Mouse (Mus musculus): ENCODE measurements around the gene Mctp2. TPM values are rescaled to one million over a fixed set of nuclear protein-coding genes. Genes with fewer than 3 reads are reported as not detected.

The Mctp2 gene
- 4.6 and 4.8 TPM in 2 replicates for polyA plus RNA-seq (2011; ENCODE audit: insufficient read depth, insufficient read length, low read depth, missing spikeins)

GRCm38 (mm10) chr7:72306382-72306841, at the start of gene Mctp2:
Gene Mctp2 (minus strand): TSS chr7:72306608.
- H3K9me3 ChIP-seq (replicated peaks; ENCODE audit: control insufficient read depth, insufficient read depth, low read length, poor library complexity, severe bottlenecking), result no peaks in the 10 kb centered on the region
- TF ChIP-seq EP300 (IDR thresholded peaks at IDR 0.05; ENCODE audit: insufficient read depth, low read depth, low read length) (no peak), POLR2A (IDR thresholded peaks at IDR 0.05; ENCODE audit: insufficient read depth, low read length) (peak; percentile 39), CTCF (IDR thresholded peaks at IDR 0.05; ENCODE audit: low read depth, low read length) (no peak)
- H3K9ac ChIP-seq (ENCODE audit: low read depth, poor library complexity, severe bottlenecking), result peak within 1 kb of the TSS; percentile 52
- no peaks in the 10 kb centered on the region for H3K36me3 ChIP-seq (ENCODE audit: control insufficient read depth, insufficient read depth, low read length, poor library complexity, severe bottlenecking)
- H3K4me3 ChIP-seq (ENCODE audit: low read depth, low read length), result peak within 1 kb of the TSS; percentile 77
- H3K27me3 ChIP-seq (ENCODE audit: control insufficient read depth, insufficient read depth, low read length, poor library complexity, severe bottlenecking), result no peaks in the 10 kb centered on the region
- H3K4me1 ChIP-seq (ENCODE audit: control insufficient read depth, insufficient read depth, low read length), result no peaks in the 10 kb centered on the region
- H3K27ac ChIP-seq (ENCODE audit: insufficient read depth, low read length), result 0 out of 2 replicates have a peak within 1 kb of the TSS, but pooled peaks have one; percentile 17

DNA sequence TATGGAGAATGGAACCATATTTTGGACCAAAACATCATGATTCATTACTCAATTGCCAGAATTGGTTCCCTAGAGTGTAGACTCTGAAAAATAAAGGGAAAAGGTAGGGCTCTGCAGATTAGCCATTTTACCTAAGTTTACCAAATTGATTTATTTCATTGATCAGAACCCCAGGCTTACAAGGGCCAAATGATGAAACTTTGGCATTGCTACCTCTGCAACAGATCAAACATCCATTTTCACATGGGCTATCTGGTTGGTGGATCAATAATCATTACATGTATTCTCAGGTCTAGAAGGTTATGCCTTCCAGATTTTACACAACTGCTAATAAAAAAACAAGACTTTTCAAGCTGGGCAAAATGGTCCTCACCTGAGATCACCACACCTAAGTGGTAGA, 39.5 kb upstream of the Mctp2 start:
- Histone ChIP-seq H3K9ac (ENCODE audit: low read depth, poor library complexity, severe bottlenecking) (no peak overlapping the region), H3K27ac (ENCODE audit: insufficient read depth, low read length) (no peak overlapping the region), H3K4me3 (ENCODE audit: low read depth, low read length) (no peak overlapping the region), H3K27me3 (ENCODE audit: control insufficient read depth, insufficient read depth, low read length, poor library complexity, severe bottlenecking) (no peaks in the 10 kb centered on the region), H3K36me3 (ENCODE audit: control insufficient read depth, insufficient read depth, low read length, poor library complexity, severe bottlenecking) (no peaks in the 10 kb centered on the region), H3K9me3 (replicated peaks; ENCODE audit: control insufficient read depth, insufficient read depth, low read length, poor library complexity, severe bottlenecking) (no peaks in the 10 kb centered on the region), H3K4me1 (ENCODE audit: control insufficient read depth, insufficient read depth, low read length) (no peaks in the 10 kb centered on the region)
- no peak for TF ChIP-seq CTCF (IDR thresholded peaks at IDR 0.05; ENCODE audit: low read depth, low read length)

DNA sequence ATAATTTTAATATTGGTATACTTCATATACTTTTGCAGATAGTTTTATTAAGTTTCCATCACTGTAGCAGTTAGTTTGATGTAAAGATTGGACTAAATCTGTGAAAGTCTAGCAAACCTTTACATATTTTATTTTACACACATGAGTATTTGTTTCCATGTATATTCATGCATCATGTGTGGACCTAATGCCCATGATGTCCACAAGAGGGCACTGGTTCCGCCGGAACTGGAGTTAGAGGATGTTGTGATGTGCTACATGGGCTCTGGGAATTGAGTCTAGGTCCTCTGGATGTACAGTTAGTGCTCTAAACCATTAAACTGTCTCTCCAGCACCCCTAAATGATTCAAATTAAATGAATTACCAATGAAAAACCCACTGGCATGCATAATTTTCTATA, 37.3 kb upstream of the Mctp2 start:
- H3K27ac ChIP-seq (ENCODE audit: insufficient read depth, low read length), result no peak overlapping the region
- no peak overlapping the region for H3K4me3 ChIP-seq (ENCODE audit: low read depth, low read length)
- no peaks in the 10 kb centered on the region for H3K4me1 ChIP-seq (ENCODE audit: control insufficient read depth, insufficient read depth, low read length)
- no peaks in the 10 kb centered on the region for H3K27me3 ChIP-seq (ENCODE audit: control insufficient read depth, insufficient read depth, low read length, poor library complexity, severe bottlenecking)
- H3K36me3 ChIP-seq (ENCODE audit: control insufficient read depth, insufficient read depth, low read length, poor library complexity, severe bottlenecking), result no peaks in the 10 kb centered on the region
- TF ChIP-seq POLR2A (IDR thresholded peaks at IDR 0.05; ENCODE audit: insufficient read depth, low read length) (no peak), CTCF (IDR thresholded peaks at IDR 0.05; ENCODE audit: low read depth, low read length) (peak; percentile 49), EP300 (IDR thresholded peaks at IDR 0.05; ENCODE audit: insufficient read depth, low read depth, low read length) (no peak)
- H3K9me3 ChIP-seq (replicated peaks; ENCODE audit: control insufficient read depth, insufficient read depth, low read length, poor library complexity, severe bottlenecking), result no peaks in the 10 kb centered on the region
- no peak overlapping the region for H3K9ac ChIP-seq (ENCODE audit: low read depth, poor library complexity, severe bottlenecking)

GRCm38 (mm10) chr7:72342822-72343221, 36.4 kb upstream of the Mctp2 start:
- no peak overlapping the region for H3K4me3 ChIP-seq (ENCODE audit: low read depth, low read length)
- TF ChIP-seq CTCF (IDR thresholded peaks at IDR 0.05; ENCODE audit: low read depth, low read length) (peak; percentile 30), POLR2A (IDR thresholded peaks at IDR 0.05; ENCODE audit: insufficient read depth, low read length) (no peak), EP300 (IDR thresholded peaks at IDR 0.05; ENCODE audit: insufficient read depth, low read depth, low read length) (no peak)
- no peak overlapping the region for H3K9ac ChIP-seq (ENCODE audit: low read depth, poor library complexity, severe bottlenecking)
- H3K9me3 ChIP-seq (replicated peaks; ENCODE audit: control insufficient read depth, insufficient read depth, low read length, poor library complexity, severe bottlenecking), result no peaks in the 10 kb centered on the region
- no peaks in the 10 kb centered on the region for H3K27me3 ChIP-seq (ENCODE audit: control insufficient read depth, insufficient read depth, low read length, poor library complexity, severe bottlenecking)
- no peaks in the 10 kb centered on the region for H3K4me1 ChIP-seq (ENCODE audit: control insufficient read depth, insufficient read depth, low read length)
- H3K36me3 ChIP-seq (ENCODE audit: control insufficient read depth, insufficient read depth, low read length, poor library complexity, severe bottlenecking), result no peaks in the 10 kb centered on the region
- no peak overlapping the region for H3K27ac ChIP-seq (ENCODE audit: insufficient read depth, low read length)

- TF ChIP-seq EP300 (IDR thresholded peaks at IDR 0.05; ENCODE audit: insufficient read depth, low read depth, low read length) (0 out of 2 replicates have a peak, but pooled peaks have one; percentile 36), CTCF (IDR thresholded peaks at IDR 0.05; ENCODE audit: low read depth, low read length) (no peak)
- H3K4me1 ChIP-seq (ENCODE audit: control insufficient read depth, insufficient read depth, low read length), result peaks cover 2% of the 10 kb centered on the region
- H3K27ac ChIP-seq (ENCODE audit: insufficient read depth, low read length), result peak overlapping the region; percentile 87
- no peaks in the 10 kb centered on the region for H3K9me3 ChIP-seq (replicated peaks; ENCODE audit: control insufficient read depth, insufficient read depth, low read length, poor library complexity, severe bottlenecking)
- H3K4me3 ChIP-seq (ENCODE audit: low read depth, low read length), result no peak overlapping the region
- H3K27me3 ChIP-seq (ENCODE audit: control insufficient read depth, insufficient read depth, low read length, poor library complexity, severe bottlenecking), result no peaks in the 10 kb centered on the region
- no peak overlapping the region for H3K9ac ChIP-seq (ENCODE audit: low read depth, poor library complexity, severe bottlenecking)
- no peaks in the 10 kb centered on the region for H3K36me3 ChIP-seq (ENCODE audit: control insufficient read depth, insufficient read depth, low read length, poor library complexity, severe bottlenecking)
These were observed 19.6 kb upstream of the Mctp2 start for GRCm38 (mm10) chr7:72325961-72326360.

GRCm38 (mm10) chr7:72320906-72321305, 14.5 kb upstream of the Mctp2 start:
- TF ChIP-seq CTCF (IDR thresholded peaks at IDR 0.05; ENCODE audit: low read depth, low read length) (no peak), POLR2A (IDR thresholded peaks at IDR 0.05; ENCODE audit: insufficient read depth, low read length) (no peak), EP300 (IDR thresholded peaks at IDR 0.05; ENCODE audit: insufficient read depth, low read depth, low read length) (no peak)
- Histone ChIP-seq H3K27ac (ENCODE audit: insufficient read depth, low read length) (no peak overlapping the region), H3K27me3 (ENCODE audit: control insufficient read depth, insufficient read depth, low read length, poor library complexity, severe bottlenecking) (no peaks in the 10 kb centered on the region), H3K9ac (ENCODE audit: low read depth, poor library complexity, severe bottlenecking) (no peak overlapping the region), H3K9me3 (replicated peaks; ENCODE audit: control insufficient read depth, insufficient read depth, low read length, poor library complexity, severe bottlenecking) (no peaks in the 10 kb centered on the region), H3K4me3 (ENCODE audit: low read depth, low read length) (no peak overlapping the region), H3K4me1 (ENCODE audit: control insufficient read depth, insufficient read depth, low read length) (peaks cover 2% of the 10 kb centered on the region), H3K36me3 (ENCODE audit: control insufficient read depth, insufficient read depth, low read length, poor library complexity, severe bottlenecking) (no peaks in the 10 kb centered on the region)

All from ES-Bruce4 (cell line).